In the genomic region with DNA sequence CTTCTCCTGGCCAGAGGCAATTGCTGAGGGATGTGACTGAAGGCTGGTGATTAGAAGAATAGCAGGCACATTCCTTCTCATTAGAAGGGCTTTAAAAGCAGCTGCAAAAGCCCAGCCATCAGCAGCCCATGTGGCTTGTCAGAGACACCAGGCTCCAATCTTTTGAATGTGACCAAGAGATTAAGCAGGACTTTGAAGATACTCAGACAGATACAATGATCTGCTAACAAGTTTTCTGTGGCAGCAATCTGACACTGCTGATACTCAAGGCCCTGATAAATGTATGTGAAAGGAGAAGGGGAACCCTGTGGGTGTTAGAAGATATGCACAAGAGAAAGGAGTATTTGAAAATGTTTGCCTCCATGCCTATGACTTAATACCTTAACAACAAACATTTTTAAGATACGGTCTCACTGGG, we compare ENCODE assay signal across 12 mouse cellular contexts. TPM values are rescaled to one million over a fixed set of nuclear protein-coding genes. Genes with fewer than 3 reads are reported as not detected.
DNase-seq lines count a peak whose midpoint lies in the region; ATAC-seq and TF ChIP-seq lines count a peak whose summit lies in the region.
"Had no signal": no experiment of that assay in that cellular context is flagged by ENCODE, and none has a peak within 500 bp of the region (broad histone marks: within the 10 kb centered on the region; RNA-seq: fewer than 3 reads in every experiment).

No protein-coding gene starts in this region.

- no peak overlapping the region for H3K4me2 ChIP-seq in heart, embryonic 11.5 days
- no peak overlapping the region for H3K4me2 ChIP-seq in lung, embryonic 15.5 days
- H3K4me2 ChIP-seq: limb, embryonic 12.5 days had no signal

- WGBS in heart, embryonic 11.5 days (ENCODE audit: insufficient replicate concordance): 15% methylated on average over 1 of the region's 1 CpGs
- WGBS in lung, embryonic 15.5 days: 39% methylated on average over 1 of the region's 1 CpGs
- 100% methylated on average over 1 of the region's 1 CpGs for WGBS in macrophage (ENCODE audit: missing documents)
- WGBS in cerebellum, adult 2 months: 93% methylated on average over 1 of the region's 1 CpGs

- no peak for DNase-seq in heart, postnatal 10 days
- DNase-seq in lung, postnatal 25 days (ENCODE audit: low spot score): no peak
- DNase-seq in embryo, embryonic 10 days (ENCODE audit: low spot score): peak; percentile 62
- no peak for DNase-seq in cerebellum, adult 11-12 months
- DNase-seq in cerebellum, adult 2 months: no peak
- DNase-seq: cerebellum, postnatal 10 days; kidney, postnatal 14 days had no signal

- peak overlapping the region; percentile 73; the same call in 1 of the 2 replicates for H3K27ac ChIP-seq in heart, embryonic 11.5 days (ENCODE audit: low read depth, low read length)
- peak overlapping the region; percentile 50; the same call in 1 of the 2 replicates for H3K27ac ChIP-seq in lung, embryonic 15.5 days
- H3K27ac ChIP-seq in macrophage: peak overlapping the region; percentile 27
- no peak overlapping the region for H3K27ac ChIP-seq in cerebellum, adult 2 months (ENCODE audit: insufficient read depth, low read length)
- H3K27ac ChIP-seq: hindbrain, embryonic 10.5 days; limb, embryonic 12.5 days had no signal

- no peaks in the 10 kb centered on the region for H3K27me3 ChIP-seq in heart, embryonic 11.5 days (ENCODE audit: control insufficient read depth, insufficient read depth, low read length)
- H3K27me3 ChIP-seq in lung, embryonic 15.5 days: no peaks in the 10 kb centered on the region
- H3K27me3 ChIP-seq in cerebellum, adult 2 months (ENCODE audit: control insufficient read depth, insufficient read depth, low read length): no peaks in the 10 kb centered on the region
- H3K27me3 ChIP-seq: limb, embryonic 12.5 days had no signal

- ATAC-seq in heart, embryonic 11.5 days (replicated peaks; ENCODE audit: insufficient number of reproducible peaks, low FRiP score, low TSS enrichment): peak; percentile 59
- peak; percentile 87 for ATAC-seq in lung, embryonic 15.5 days (ENCODE audit: borderline replicate concordance, extremely low read depth, low FRiP score, low TSS enrichment)

- 0 out of 2 replicates have a peak, but pooled peaks cover 7% of the 10 kb centered on the region for H3K36me3 ChIP-seq in heart, embryonic 11.5 days (ENCODE audit: control insufficient read depth, insufficient read depth, low read length)
- H3K36me3 ChIP-seq in lung, embryonic 15.5 days: peaks cover 38% of the 10 kb centered on the region
- peaks cover 43% of the 10 kb centered on the region for H3K36me3 ChIP-seq in macrophage (ENCODE audit: inconsistent target)

- no peak overlapping the region for H3K9ac ChIP-seq in heart, embryonic 11.5 days (ENCODE audit: low read depth, low read length)
- no peak overlapping the region for H3K9ac ChIP-seq in lung, embryonic 15.5 days
- H3K9ac ChIP-seq: limb, embryonic 12.5 days had no signal

- no peaks in the 10 kb centered on the region for H3K9me3 ChIP-seq in heart, embryonic 11.5 days (replicated peaks; ENCODE audit: control insufficient read depth, low read length)
- no peaks in the 10 kb centered on the region for H3K9me3 ChIP-seq in lung, embryonic 15.5 days
- H3K9me3 ChIP-seq: hindbrain, embryonic 10.5 days; limb, embryonic 12.5 days had no signal

- TF ChIP-seq POLR2A in cerebellum, adult 2 months (IDR thresholded peaks at IDR 0.05; ENCODE audit: borderline replicate concordance, insufficient read depth, low read length): no peak

- peaks cover 48% of the 10 kb centered on the region for H3K4me1 ChIP-seq in heart, embryonic 11.5 days (ENCODE audit: control insufficient read depth, insufficient read depth, low read length)
- H3K4me1 ChIP-seq in lung, embryonic 15.5 days: peaks cover 24% of the 10 kb centered on the region
- H3K4me1 ChIP-seq in cerebellum, adult 2 months (ENCODE audit: control insufficient read depth, insufficient read depth, low read length): no peaks in the 10 kb centered on the region

- no peak for TF ChIP-seq CTCF in cerebellum, adult 2 months (IDR thresholded peaks at IDR 0.05; ENCODE audit: borderline replicate concordance, insufficient read depth, low read depth, low read length)

- intact Hi-C loops in heart, postnatal 10 days (cut with DNase I): no loop called here

- peaks cover 77% of the 10 kb centered on the region for H3K79me2 ChIP-seq in macrophage (ENCODE audit: inconsistent target)

- H3K4me3 ChIP-seq in heart, embryonic 11.5 days (ENCODE audit: low read depth, low read length): no peak overlapping the region
- H3K4me3 ChIP-seq in lung, embryonic 15.5 days: no peak overlapping the region
- no peak overlapping the region for H3K4me3 ChIP-seq in macrophage (ENCODE audit: inconsistent target)
- H3K4me3 ChIP-seq in cerebellum, adult 2 months (replicated peaks; ENCODE audit: insufficient read depth, low read depth, low read length): no peak overlapping the region
- H3K4me3 ChIP-seq: hindbrain, embryonic 10.5 days; limb, embryonic 12.5 days had no signal

RNA-seq across cellular contexts. Expression of a gene that starts 9.4 kb away (rescaled TPM):
- polyA plus RNA-seq in heart, embryonic 11.5 days (2014; fragmentation: Nextera tagmentation; extraction: Ambion mirVana): 797 and 836 TPM in 2 replicates
- total RNA-seq in heart, postnatal 10 days (2021): 100 to 1,000 TPM; 135 to 143 TPM
- 326 and 333 TPM in 2 replicates for polyA plus RNA-seq in lung, embryonic 15.5 days (2015; fragmentation: Nextera tagmentation; extraction: Ambion mirVana)
- 100 to 1,000 TPM in 1 of 26 experiments, 10 to 100 TPM in 20, 1 to 10 TPM in 5; 6.5 to 108 (median 32.4) TPM for total RNA-seq in macrophage (2018; cell fraction: chromatin; rRNA removed)
- 100 to 1,000 TPM; 136 to 602 (median 268) TPM for total RNA-seq in macrophage (2018; cell fraction: cytosol; rRNA removed)
- total RNA-seq in macrophage (2018; cell fraction: nucleus; rRNA removed): 100 to 1,000 TPM in 4 of 26 experiments, 10 to 100 TPM in 22; 46.9 to 207 (median 71.1) TPM
- polyA plus RNA-seq in macrophage (2018): 182 to 514 TPM (median 443 TPM) in 3 replicates
- polyA plus RNA-seq in cerebellum, adult 2 months (2012; rRNA removed): 34.7 and 36.0 TPM in 2 replicates
